Mouse (Mus musculus): ENCODE results near the gene Adam34. TPM values are rescaled to one million over a fixed set of nuclear protein-coding genes. Genes with fewer than 3 reads are reported as not detected.
"Not testable (repeated sequence)": the region's sequence is repeated elsewhere in the genome, so short reads cannot be mapped to it uniquely, and the experiment has no call there.

Gene Adam34
- not detected in 2 replicates for polyA plus RNA-seq (2012; rRNA removed)
- polyA plus RNA-seq (2014; fragmentation: Nextera tagmentation; extraction: Ambion mirVana) = not detected in 2 replicates

DNA sequence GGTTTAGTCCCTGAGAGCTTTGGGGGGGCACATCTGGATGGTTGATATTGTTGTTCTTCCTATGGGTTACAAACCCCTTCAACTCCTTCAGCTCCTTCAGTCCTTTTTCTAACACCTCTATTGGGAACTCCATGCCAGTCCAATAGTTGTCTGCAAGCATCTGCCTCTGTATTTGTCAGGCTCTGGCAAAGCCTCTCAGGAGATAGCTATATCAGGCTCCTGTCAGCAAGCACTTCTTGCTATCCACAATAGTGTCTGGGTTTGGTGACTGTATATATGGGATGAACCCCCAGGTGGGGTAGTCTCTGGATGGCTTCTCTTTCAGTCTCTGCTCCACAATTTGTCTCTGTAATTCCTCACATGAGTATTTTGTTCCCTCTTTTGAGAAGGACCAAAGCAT lies at the start of gene Adam34:
Adam34 (minus strand) TSS at position 101 of the 400 bp plus-strand sequence.
- Histone ChIP-seq H3K9ac (ENCODE audit: low read depth, low read length, severe bottlenecking) (no peak within 1 kb of the TSS), H3K27me3 (ENCODE audit: control insufficient read depth, insufficient read depth, low read length) (no peaks in the 10 kb centered on the region), H3K4me2 (replicated peaks; ENCODE audit: low read depth, low read length, severe bottlenecking) (no peak within 1 kb of the TSS), H3K27ac (replicated peaks; ENCODE audit: low read depth, low read length) (no peak within 1 kb of the TSS), H3K36me3 (ENCODE audit: control insufficient read depth, insufficient read depth, low read length) (no peaks in the 10 kb centered on the region), H3K9me3 (ENCODE audit: control insufficient read depth, low read length) (no peaks in the 10 kb centered on the region), H3K4me1 (ENCODE audit: control insufficient read depth, insufficient read depth, low read length) (no peaks in the 10 kb centered on the region), H3K4me3 (replicated peaks; ENCODE audit: low read length) (no peak within 1 kb of the TSS)
- TF ChIP-seq POLR2A (IDR thresholded peaks at IDR 0.05; ENCODE audit: borderline replicate concordance, extremely low read depth, insufficient read depth, insufficient read length) = no peak
- ATAC-seq (ENCODE audit: low FRiP score, low read depth) (no peak), DNase-seq (ENCODE audit: low spot score) (no peak)

DNA sequence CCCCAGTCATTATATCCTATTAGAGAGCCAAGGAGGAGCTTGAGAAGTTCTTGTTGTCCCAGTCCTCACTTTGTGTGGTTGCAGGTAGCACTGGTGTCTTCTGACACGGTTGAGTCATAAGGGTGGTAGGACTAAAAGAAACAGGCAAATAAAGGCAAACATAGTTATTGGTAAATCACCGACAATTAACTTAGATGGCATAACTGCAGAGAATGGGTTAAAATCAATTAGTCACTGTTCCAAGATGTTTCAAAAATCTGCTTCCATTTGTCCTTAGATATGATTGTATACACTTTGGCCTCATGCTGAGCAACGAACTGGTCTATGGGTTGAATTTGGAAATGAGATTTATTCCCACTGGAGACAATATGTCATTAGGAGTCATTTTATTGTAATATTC lies 82.7 kb downstream of the Adam34 start, which contains the start of gene Gm5346:
Gm5346 (minus strand) TSS at position 101 of the 400 bp plus-strand sequence.
- no peak for TF ChIP-seq POLR2A (IDR thresholded peaks at IDR 0.05; ENCODE audit: borderline replicate concordance, extremely low read depth, insufficient read depth, insufficient read length)
- ATAC-seq (ENCODE audit: low FRiP score, low read depth) (no peak), DNase-seq (ENCODE audit: low spot score) (no peak)
- 88% methylated on average over 3 of the region's 3 CpGs for WGBS
- Histone ChIP-seq H3K9ac (ENCODE audit: low read depth, low read length, severe bottlenecking) (no peak within 1 kb of the TSS), H3K4me2 (replicated peaks; ENCODE audit: low read depth, low read length, severe bottlenecking) (no peak within 1 kb of the TSS), H3K27me3 (ENCODE audit: control insufficient read depth, insufficient read depth, low read length) (no peaks in the 10 kb centered on the region), H3K4me3 (replicated peaks; ENCODE audit: low read length) (no peak within 1 kb of the TSS), H3K4me1 (ENCODE audit: control insufficient read depth, insufficient read depth, low read length) (no peaks in the 10 kb centered on the region), H3K9me3 (ENCODE audit: control insufficient read depth, low read length) (no peaks in the 10 kb centered on the region), H3K36me3 (ENCODE audit: control insufficient read depth, insufficient read depth, low read length) (no peaks in the 10 kb centered on the region), H3K27ac (replicated peaks; ENCODE audit: low read depth, low read length) (no peak within 1 kb of the TSS)

DNA sequence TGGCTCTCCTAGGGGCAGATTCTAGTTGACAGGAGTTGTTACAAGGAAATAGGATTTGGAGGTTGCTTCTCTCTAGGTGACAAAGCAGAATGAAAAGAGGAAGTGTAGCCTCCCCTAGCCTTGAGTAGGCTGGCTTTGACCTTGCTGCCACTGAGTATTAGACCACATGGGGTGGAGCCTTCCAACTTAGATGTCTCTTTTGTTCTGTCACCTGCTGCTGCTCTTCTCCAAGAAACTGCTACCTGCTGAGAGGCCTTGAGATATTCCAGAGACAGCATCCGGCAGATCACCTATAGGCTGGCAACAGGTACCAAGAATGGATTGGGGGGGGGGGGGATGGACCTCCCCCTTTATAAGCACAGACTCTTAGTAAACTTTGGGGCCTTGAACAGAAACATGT lies 93.8 kb downstream of the Adam34 start:
- no peak for TF ChIP-seq POLR2A (IDR thresholded peaks at IDR 0.05; ENCODE audit: borderline replicate concordance, extremely low read depth, insufficient read depth, insufficient read length)
- H3K4me3 ChIP-seq (replicated peaks; ENCODE audit: low read length) = no peak overlapping the region
- H3K9me3 ChIP-seq (ENCODE audit: control insufficient read depth, low read length) = no peaks in the 10 kb centered on the region
- H3K4me2 ChIP-seq (replicated peaks; ENCODE audit: low read depth, low read length, severe bottlenecking) = no peak overlapping the region
- 94% methylated on average over 1 of the region's 1 CpGs for WGBS
- no peaks in the 10 kb centered on the region for H3K27me3 ChIP-seq (ENCODE audit: control insufficient read depth, insufficient read depth, low read length)
- H3K36me3 ChIP-seq (ENCODE audit: control insufficient read depth, insufficient read depth, low read length) = no peaks in the 10 kb centered on the region
- H3K9ac ChIP-seq (ENCODE audit: low read depth, low read length, severe bottlenecking) = no peak overlapping the region
- H3K4me1 ChIP-seq (ENCODE audit: control insufficient read depth, insufficient read depth, low read length) = no peaks in the 10 kb centered on the region
- DNase-seq (ENCODE audit: low spot score) (no peak), ATAC-seq (ENCODE audit: low FRiP score, low read depth) (no peak)
- no peak overlapping the region for H3K27ac ChIP-seq (replicated peaks; ENCODE audit: low read depth, low read length)

DNA sequence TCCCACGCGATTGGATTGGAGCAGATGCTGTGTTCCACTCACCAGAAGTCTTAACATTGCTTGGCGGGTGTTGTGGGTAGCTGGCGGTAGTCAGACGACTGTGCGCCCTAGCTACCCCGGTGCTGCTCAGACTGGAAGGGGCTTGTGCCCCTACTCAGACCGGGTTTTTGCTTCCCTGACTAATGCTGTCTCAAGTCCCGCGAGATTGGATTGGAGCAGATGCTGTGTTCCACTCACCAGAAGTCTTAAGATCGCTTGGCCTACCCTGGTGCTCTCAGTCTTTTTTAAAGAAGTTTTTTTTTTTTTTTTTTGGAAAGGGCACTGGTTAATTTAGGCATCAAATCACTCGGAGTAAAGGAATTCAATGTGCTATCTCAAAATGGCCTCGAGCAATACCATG lies 106.2 kb downstream of the Adam34 start:
- not testable (repeated sequence) for H3K4me2 ChIP-seq (replicated peaks; ENCODE audit: low read depth, low read length, severe bottlenecking); H3K36me3 ChIP-seq (ENCODE audit: control insufficient read depth, insufficient read depth, low read length); H3K4me3 ChIP-seq (replicated peaks; ENCODE audit: low read length); ATAC-seq (ENCODE audit: low FRiP score, low read depth); H3K27ac ChIP-seq (replicated peaks; ENCODE audit: low read depth, low read length); H3K4me1 ChIP-seq (ENCODE audit: control insufficient read depth, insufficient read depth, low read length); H3K27me3 ChIP-seq (ENCODE audit: control insufficient read depth, insufficient read depth, low read length); H3K9ac ChIP-seq (ENCODE audit: low read depth, low read length, severe bottlenecking); H3K9me3 ChIP-seq (ENCODE audit: control insufficient read depth, low read length); DNase-seq (ENCODE audit: low spot score)
- 78% methylated on average over 13 of the region's 13 CpGs for WGBS

DNA sequence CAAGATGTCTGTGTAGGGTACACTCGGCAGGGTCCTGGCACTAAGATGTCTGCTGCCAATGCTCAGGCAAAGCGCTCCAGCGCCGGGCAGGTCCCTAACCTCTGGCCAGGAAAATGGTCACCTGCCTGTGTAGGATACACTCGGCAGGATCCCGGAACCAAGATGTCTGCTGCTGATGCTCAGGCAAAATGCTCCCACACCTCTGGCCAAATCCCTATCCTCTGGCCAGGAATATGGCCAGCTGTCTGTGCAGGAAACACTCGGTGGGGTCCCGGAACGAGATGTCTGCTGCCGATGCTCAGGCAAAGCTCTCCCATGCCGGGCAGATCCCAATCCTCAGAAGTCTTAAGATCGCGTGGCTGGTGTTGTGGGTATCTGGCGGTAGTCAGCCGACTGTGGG lies 106.7 kb downstream of the Adam34 start:
- not testable (repeated sequence) for ATAC-seq (ENCODE audit: low FRiP score, low read depth); DNase-seq (ENCODE audit: low spot score); H3K9me3 ChIP-seq (ENCODE audit: control insufficient read depth, low read length); H3K9ac ChIP-seq (ENCODE audit: low read depth, low read length, severe bottlenecking); H3K36me3 ChIP-seq (ENCODE audit: control insufficient read depth, insufficient read depth, low read length); H3K27ac ChIP-seq (replicated peaks; ENCODE audit: low read depth, low read length); H3K4me1 ChIP-seq (ENCODE audit: control insufficient read depth, insufficient read depth, low read length); H3K4me2 ChIP-seq (replicated peaks; ENCODE audit: low read depth, low read length, severe bottlenecking); H3K4me3 ChIP-seq (replicated peaks; ENCODE audit: low read length); H3K27me3 ChIP-seq (ENCODE audit: control insufficient read depth, insufficient read depth, low read length)
- whole genome bisulfite sequencing = 92% methylated on average over 15 of the region's 15 CpGs

Other genes with a start within 250 kb of the Adam34 start
- gene Adam26b, start 181.9 kb downstream of the Adam34 start, polyA plus RNA-seq (2012; rRNA removed) = not detected in 2 replicates
- gene Adam26b, start 181.9 kb downstream of the Adam34 start, polyA plus RNA-seq (2014; fragmentation: Nextera tagmentation; extraction: Ambion mirVana) = not detected in 2 replicates
- gene Adam26a, start 133.3 kb downstream of the Adam34 start, polyA plus RNA-seq (2012; rRNA removed) = not detected in 2 replicates
- not detected in 2 replicates for gene Adam26a, start 133.3 kb downstream of the Adam34 start, polyA plus RNA-seq (2014; fragmentation: Nextera tagmentation; extraction: Ambion mirVana)
- gene Gm5346, start 82.8 kb downstream of the Adam34 start, polyA plus RNA-seq (2012; rRNA removed) = not detected in 2 replicates
- gene Gm5346, start 82.8 kb downstream of the Adam34 start, polyA plus RNA-seq (2014; fragmentation: Nextera tagmentation; extraction: Ambion mirVana) = not detected in 2 replicates